ENCODE assay signal across 8 mouse cellular contexts in the genomic region with DNA sequence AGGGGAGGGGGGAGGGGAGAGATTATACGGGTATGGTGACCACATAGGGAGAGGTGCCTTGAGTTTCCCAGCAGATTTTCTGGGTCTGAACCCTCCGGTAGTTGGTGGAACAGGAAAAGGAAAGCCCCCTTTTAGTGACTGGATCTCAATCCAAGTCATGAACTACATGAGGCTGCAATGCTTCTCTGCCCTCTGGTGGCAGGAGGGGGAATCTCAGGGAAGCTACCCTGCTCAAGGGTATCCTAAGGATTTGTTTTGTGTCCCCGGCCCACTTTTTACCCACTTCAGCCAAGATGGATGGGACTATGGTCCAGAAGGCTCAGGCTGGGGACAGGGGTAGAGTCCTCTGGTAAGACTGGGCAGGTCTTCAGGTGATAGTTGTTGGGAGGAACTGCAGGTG. TPM values are rescaled to one million over a fixed set of nuclear protein-coding genes. Genes with fewer than 3 reads are reported as not detected.
DNase-seq lines count a peak whose midpoint lies in the region.

No protein-coding gene starts in this region.

- peak; percentile 66 for DNase-seq in layer of hippocampus, adult 11-12 months (ENCODE audit: low spot score)
- no peak for DNase-seq in layer of hippocampus, adult 9-11 months
- peak; percentile 73 for DNase-seq in MN1 (ENCODE audit: low spot score)
- DNase-seq in cerebellum, postnatal 14 days, result peak; percentile 81 to 83
- peak; percentile 76 for DNase-seq in heart, postnatal 4 days
- DNase-seq in left cerebral cortex, postnatal 36 days (ENCODE audit: low spot score in 2 of 2), result peak; percentile 29 to 31
- peak; percentile 55 to 69 for DNase-seq in natural killer cell, adult 2 months (ENCODE audit: low spot score in 2 of 2)
- peak; percentile 84 for DNase-seq in thymus, postnatal 25 days

- intact Hi-C loops in left cerebral cortex, postnatal 36 days (cut with DNase I), result no loop called here

RNA-seq across cellular contexts. Expression of a gene that starts 2.7 kb away (rescaled TPM):
- not detected for total RNA-seq in heart, postnatal 4 days (2021)
- total RNA-seq in left cerebral cortex, postnatal 36 days (2021), result not detected

RNA-seq across cellular contexts. Expression of a gene that starts 5.2 kb away (rescaled TPM):
- 1 to 10 TPM; 3.3 to 3.7 TPM for total RNA-seq in heart, postnatal 4 days (2021)
- 1 to 10 TPM; 1.6 to 2.5 TPM for total RNA-seq in left cerebral cortex, postnatal 36 days (2021)

RNA-seq across cellular contexts. Expression of a gene that starts 21.8 kb away (rescaled TPM):
- total RNA-seq in heart, postnatal 4 days (2021), result under 1 TPM; 0.32 to 0.33 TPM
- total RNA-seq in left cerebral cortex, postnatal 36 days (2021), result under 1 TPM; 0.25 to 0.97 TPM
